Mouse (Mus musculus): Measurements from ENCODE around the gene Rapgef4. TPM values are rescaled to one million over a fixed set of nuclear protein-coding genes. Genes with fewer than 3 reads are reported as not detected.

Rapgef4 gene
- total and polyA plus RNA-seq, 2 experiments from 2014 or later, result 5.3 to 5.5 TPM

DNA sequence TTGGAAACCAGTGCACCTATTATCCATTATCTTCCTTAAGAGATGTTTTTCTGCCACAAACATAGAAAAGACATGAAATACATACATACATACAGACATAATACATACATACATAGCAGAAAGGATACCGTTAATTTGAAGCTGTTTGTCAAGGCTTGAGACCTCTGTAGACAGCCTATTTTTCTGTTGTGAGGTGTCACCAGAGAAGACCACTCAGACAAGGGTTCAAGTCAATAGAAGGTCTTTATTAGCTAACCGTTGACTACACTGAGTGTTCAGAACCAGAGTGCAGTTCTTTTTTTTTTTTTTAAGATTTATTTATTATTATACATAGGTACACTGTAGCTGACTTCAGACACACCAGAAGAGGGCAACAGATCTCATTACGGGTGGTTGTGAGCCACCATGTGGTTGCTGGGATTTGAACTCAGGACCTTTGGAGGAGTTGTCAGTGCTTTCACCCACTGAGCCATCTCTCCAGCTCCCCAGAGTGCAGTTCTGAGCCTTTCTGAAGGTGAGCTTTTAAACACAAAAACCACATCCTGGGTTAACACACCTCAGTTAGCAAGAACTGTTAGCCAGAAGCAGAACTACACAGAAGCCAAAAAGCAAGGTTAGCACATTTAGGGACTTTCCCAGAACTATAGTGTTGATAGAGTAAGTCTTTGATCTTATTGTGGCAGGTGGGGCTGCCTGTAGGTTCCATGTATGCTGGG is 39.9 kb upstream of the Rapgef4 start:
- TF ChIP-seq EP300 (IDR thresholded peaks at IDR 0.05; ENCODE audit: low read depth) (no peak), CTCF (IDR thresholded peaks at IDR 0.05; ENCODE audit: low read depth) (no peak)
- H3K9ac ChIP-seq (replicated peaks; ENCODE audit: low read depth, low read length), result no peak overlapping the region
- no peaks in the 10 kb centered on the region for H3K9me3 ChIP-seq (replicated peaks; ENCODE audit: control insufficient read depth, low read length)
- no peaks in the 10 kb centered on the region for H3K27me3 ChIP-seq (ENCODE audit: control insufficient read depth, insufficient read depth, low read length)
- peaks cover 8% of the 10 kb centered on the region; the same call in 1 of the 2 replicates for H3K4me1 ChIP-seq (ENCODE audit: control insufficient read depth, insufficient read depth)
- ATAC-seq (ENCODE audit: insufficient read depth, low read depth), result no peak
- WGBS, result 83% methylated on average over 3 of the region's 3 CpGs
- no peak overlapping the region for H3K27ac ChIP-seq (ENCODE audit: low read depth)
- H3K4me3 ChIP-seq (ENCODE audit: low read depth, low read length), result no peak overlapping the region
- DNase-seq (ENCODE audit: low spot score), result no peak
- no peak overlapping the region for H3K4me2 ChIP-seq (ENCODE audit: low read depth, low read length)
- H3K36me3 ChIP-seq (replicated peaks; ENCODE audit: control insufficient read depth, insufficient read depth, low read length), result no peaks in the 10 kb centered on the region

DNA sequence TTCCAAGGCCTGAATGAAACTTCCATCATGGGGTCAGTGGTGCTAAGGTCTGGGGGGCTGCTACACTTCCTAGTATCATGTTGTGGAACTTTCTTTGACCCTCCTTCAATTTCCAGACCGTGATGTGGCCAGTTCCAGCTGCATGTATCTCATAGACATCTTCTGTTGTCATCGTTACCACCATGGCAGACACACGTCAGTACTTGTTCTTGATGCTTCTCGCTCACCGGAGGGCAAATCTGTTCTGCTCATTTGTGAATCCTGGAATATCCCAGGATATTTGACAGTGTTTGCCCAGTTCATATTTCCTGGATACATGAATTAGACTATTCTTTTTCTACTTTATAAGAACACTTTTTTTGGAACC is 39.3 kb upstream of the Rapgef4 start:
- no peak overlapping the region for H3K4me3 ChIP-seq (ENCODE audit: low read depth, low read length)
- no peak overlapping the region for H3K4me2 ChIP-seq (ENCODE audit: low read depth, low read length)
- H3K9me3 ChIP-seq (replicated peaks; ENCODE audit: control insufficient read depth, low read length), result no peaks in the 10 kb centered on the region
- TF ChIP-seq EP300 (IDR thresholded peaks at IDR 0.05; ENCODE audit: low read depth) (no peak), CTCF (IDR thresholded peaks at IDR 0.05; ENCODE audit: low read depth) (no peak)
- H3K36me3 ChIP-seq (replicated peaks; ENCODE audit: control insufficient read depth, insufficient read depth, low read length), result no peaks in the 10 kb centered on the region
- no peak overlapping the region for H3K27ac ChIP-seq (ENCODE audit: low read depth)
- peaks cover 8% of the 10 kb centered on the region; the same call in 1 of the 2 replicates for H3K4me1 ChIP-seq (ENCODE audit: control insufficient read depth, insufficient read depth)
- WGBS, result 90% methylated on average over 5 of the region's 5 CpGs
- ATAC-seq (ENCODE audit: insufficient read depth, low read depth) (no peak), DNase-seq (ENCODE audit: low spot score) (no peak)
- H3K9ac ChIP-seq (replicated peaks; ENCODE audit: low read depth, low read length), result no peak overlapping the region
- no peaks in the 10 kb centered on the region for H3K27me3 ChIP-seq (ENCODE audit: control insufficient read depth, insufficient read depth, low read length)

DNA sequence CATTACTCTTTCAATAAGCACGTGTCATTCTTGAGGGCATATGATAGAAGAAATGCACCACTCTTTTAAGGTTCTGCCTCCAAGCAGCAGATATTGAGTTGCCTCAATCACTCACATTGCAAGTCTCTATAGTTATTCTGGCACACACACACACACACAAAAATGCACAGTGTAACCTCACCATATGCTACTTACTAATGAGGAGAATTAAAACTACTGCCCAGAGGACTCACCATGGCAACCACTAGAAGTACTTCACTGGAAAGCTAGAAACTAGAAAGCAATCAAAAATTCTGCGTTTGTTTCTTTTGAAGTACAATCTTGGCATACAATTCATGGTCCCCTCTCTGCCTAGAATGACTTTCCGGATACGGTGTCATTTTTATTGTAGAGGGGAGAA is 29.8 kb upstream of the Rapgef4 start:
- no peaks in the 10 kb centered on the region for H3K36me3 ChIP-seq (replicated peaks; ENCODE audit: control insufficient read depth, insufficient read depth, low read length)
- ATAC-seq (ENCODE audit: insufficient read depth, low read depth) (no peak), DNase-seq (ENCODE audit: low spot score) (no peak)
- H3K9me3 ChIP-seq (replicated peaks; ENCODE audit: control insufficient read depth, low read length), result no peaks in the 10 kb centered on the region
- WGBS, result 78% methylated on average over 4 of the region's 4 CpGs
- H3K9ac ChIP-seq (replicated peaks; ENCODE audit: low read depth, low read length), result no peak overlapping the region
- no peaks in the 10 kb centered on the region for H3K27me3 ChIP-seq (ENCODE audit: control insufficient read depth, insufficient read depth, low read length)
- H3K4me2 ChIP-seq (ENCODE audit: low read depth, low read length), result no peak overlapping the region
- H3K4me3 ChIP-seq (ENCODE audit: low read depth, low read length), result no peak overlapping the region
- TF ChIP-seq EP300 (IDR thresholded peaks at IDR 0.05; ENCODE audit: low read depth) (no peak), CTCF (IDR thresholded peaks at IDR 0.05; ENCODE audit: low read depth) (no peak)
- H3K4me1 ChIP-seq (ENCODE audit: control insufficient read depth, insufficient read depth), result no peaks in the 10 kb centered on the region
- no peak overlapping the region for H3K27ac ChIP-seq (ENCODE audit: low read depth)

DNA sequence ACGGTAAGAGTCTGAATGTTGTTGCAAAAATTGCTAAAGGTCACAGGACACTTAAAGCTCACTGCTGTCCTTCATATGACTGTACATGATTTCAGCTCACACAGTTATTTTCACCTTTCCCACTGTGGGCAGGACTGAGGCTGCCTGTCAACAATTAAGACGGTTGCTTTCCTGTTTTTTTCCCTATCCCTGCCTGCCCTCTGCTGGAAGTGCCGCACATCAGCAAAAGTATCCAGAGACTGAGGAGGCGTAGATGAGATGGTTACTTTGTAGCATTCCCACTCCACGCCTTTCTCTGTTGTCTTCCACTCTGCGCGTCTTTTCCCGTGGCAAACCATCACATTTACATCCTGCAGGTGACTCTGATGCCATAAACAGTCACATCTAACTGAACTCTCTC is 25.4 kb upstream of the Rapgef4 start:
- DNase-seq (ENCODE audit: low spot score) (peak; percentile 65), ATAC-seq (ENCODE audit: insufficient read depth, low read depth) (peak; percentile 47; the same call in 1 of the 2 replicates)
- no peaks in the 10 kb centered on the region for H3K9me3 ChIP-seq (replicated peaks; ENCODE audit: control insufficient read depth, low read length)
- WGBS, result 16% methylated on average over 8 of the region's 8 CpGs
- H3K4me2 ChIP-seq (ENCODE audit: low read depth, low read length), result no peak overlapping the region
- H3K27ac ChIP-seq (ENCODE audit: low read depth), result no peak overlapping the region
- H3K4me1 ChIP-seq (ENCODE audit: control insufficient read depth, insufficient read depth), result no peaks in the 10 kb centered on the region
- no peak overlapping the region for H3K4me3 ChIP-seq (ENCODE audit: low read depth, low read length)
- H3K36me3 ChIP-seq (replicated peaks; ENCODE audit: control insufficient read depth, insufficient read depth, low read length), result no peaks in the 10 kb centered on the region
- H3K9ac ChIP-seq (replicated peaks; ENCODE audit: low read depth, low read length), result no peak overlapping the region
- H3K27me3 ChIP-seq (ENCODE audit: control insufficient read depth, insufficient read depth, low read length), result no peaks in the 10 kb centered on the region
- TF ChIP-seq EP300 (IDR thresholded peaks at IDR 0.05; ENCODE audit: low read depth), result no peak
- peak; percentile 93 for TF ChIP-seq CTCF (IDR thresholded peaks at IDR 0.05; ENCODE audit: low read depth)

DNA sequence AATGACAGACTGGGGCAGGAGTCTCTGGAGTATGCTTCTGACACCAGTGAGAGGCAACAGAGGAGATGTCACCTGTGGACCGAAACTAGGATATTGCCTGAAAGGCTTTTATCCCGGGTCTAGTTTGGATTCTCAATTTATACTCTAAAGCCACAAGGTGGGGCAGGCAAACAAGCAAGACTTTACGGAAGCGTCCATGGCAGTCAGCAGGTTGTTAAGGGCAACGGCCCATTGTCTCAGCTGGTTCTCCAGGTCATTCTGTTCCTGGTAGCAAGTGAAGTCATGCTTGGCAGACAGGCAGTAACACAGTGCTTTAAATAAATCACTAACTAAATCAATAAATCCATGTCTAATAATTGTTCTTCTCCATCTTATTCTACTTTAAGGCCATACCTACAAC is 24.6 kb upstream of the Rapgef4 start:
- no peak overlapping the region for H3K9ac ChIP-seq (replicated peaks; ENCODE audit: low read depth, low read length)
- DNase-seq (ENCODE audit: low spot score) (no peak), ATAC-seq (ENCODE audit: insufficient read depth, low read depth) (no peak)
- no peak overlapping the region for H3K4me3 ChIP-seq (ENCODE audit: low read depth, low read length)
- no peaks in the 10 kb centered on the region for H3K27me3 ChIP-seq (ENCODE audit: control insufficient read depth, insufficient read depth, low read length)
- H3K27ac ChIP-seq (ENCODE audit: low read depth), result no peak overlapping the region
- WGBS, result 58% methylated on average over 5 of the region's 5 CpGs
- no peaks in the 10 kb centered on the region for H3K4me1 ChIP-seq (ENCODE audit: control insufficient read depth, insufficient read depth)
- no peaks in the 10 kb centered on the region for H3K36me3 ChIP-seq (replicated peaks; ENCODE audit: control insufficient read depth, insufficient read depth, low read length)
- H3K4me2 ChIP-seq (ENCODE audit: low read depth, low read length), result no peak overlapping the region
- H3K9me3 ChIP-seq (replicated peaks; ENCODE audit: control insufficient read depth, low read length), result no peaks in the 10 kb centered on the region
- TF ChIP-seq CTCF (IDR thresholded peaks at IDR 0.05; ENCODE audit: low read depth), result no peak
- no peak for TF ChIP-seq EP300 (IDR thresholded peaks at IDR 0.05; ENCODE audit: low read depth)

DNA sequence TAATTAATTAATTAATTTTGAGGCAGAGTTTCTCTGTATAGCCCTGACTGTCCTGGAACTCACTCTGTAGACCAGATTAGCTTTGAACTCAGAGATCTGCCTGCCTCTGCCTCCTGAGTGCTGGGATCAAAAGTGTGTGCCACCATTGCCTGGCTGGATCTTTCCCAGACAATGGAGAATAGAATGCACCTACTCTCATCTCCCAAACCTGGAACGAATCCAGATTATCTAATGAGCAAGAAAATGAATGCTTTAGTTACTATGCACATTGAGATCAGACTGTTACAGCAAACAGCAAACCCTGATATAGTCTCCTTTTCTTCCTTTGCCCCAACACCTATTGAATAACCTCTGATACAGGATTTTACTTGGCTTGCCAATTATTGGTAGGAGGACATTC is 23.1 kb upstream of the Rapgef4 start:
- TF ChIP-seq CTCF (IDR thresholded peaks at IDR 0.05; ENCODE audit: low read depth) (no peak), EP300 (IDR thresholded peaks at IDR 0.05; ENCODE audit: low read depth) (no peak)
- H3K36me3 ChIP-seq (replicated peaks; ENCODE audit: control insufficient read depth, insufficient read depth, low read length), result no peaks in the 10 kb centered on the region
- no peak overlapping the region for H3K4me2 ChIP-seq (ENCODE audit: low read depth, low read length)
- H3K4me3 ChIP-seq (ENCODE audit: low read depth, low read length), result no peak overlapping the region
- no peaks in the 10 kb centered on the region for H3K9me3 ChIP-seq (replicated peaks; ENCODE audit: control insufficient read depth, low read length)
- no peaks in the 10 kb centered on the region for H3K27me3 ChIP-seq (ENCODE audit: control insufficient read depth, insufficient read depth, low read length)
- no peak for DNase-seq (ENCODE audit: low spot score)
- H3K4me1 ChIP-seq (ENCODE audit: control insufficient read depth, insufficient read depth), result no peaks in the 10 kb centered on the region
- WGBS, result 78% methylated on average over 1 of the region's 1 CpGs
- ATAC-seq (ENCODE audit: insufficient read depth, low read depth), result no peak
- no peak overlapping the region for H3K27ac ChIP-seq (ENCODE audit: low read depth)
- no peak overlapping the region for H3K9ac ChIP-seq (replicated peaks; ENCODE audit: low read depth, low read length)
